Mouse (Mus musculus): Measurements from ENCODE around the gene Mfsd6. TPM values are rescaled to one million over a fixed set of nuclear protein-coding genes. Genes with fewer than 3 reads are reported as not detected.

Gene Mfsd6
- total and polyA plus RNA-seq, 3 experiments = 0.36 to 0.89 (median 0.47) TPM

- H3K36me3 ChIP-seq (replicated peaks in 1 of 2; ENCODE audit: control insufficient read depth in 1 of 2, insufficient read depth in 1 of 2, low read length in 1 of 2) = no peaks in the 10 kb centered on the region
- DNase-seq (ENCODE audit: extremely low read depth) = no peak
- no peaks in the 10 kb centered on the region for H3K27me3 ChIP-seq (replicated peaks)
- in situ Hi-C loops (cut with MboI; ENCODE audit: low pct_ligation_motif_present, low pct_unique_long_range_greater_than_20kb, low sequenced_read_pairs) = no loop called here
- H3K4me3 ChIP-seq (replicated peaks in 1 of 3; ENCODE audit: low read depth in 2 of 3, low read length in 2 of 3, poor library complexity in 1 of 3) = no peak overlapping the region
- H3K79me2 ChIP-seq (replicated peaks; ENCODE audit: control insufficient read depth, extremely low read depth, insufficient read depth, poor library complexity, severe bottlenecking) = no peaks in the 10 kb centered on the region
- no peak overlapping the region for H3K27ac ChIP-seq (ENCODE audit: insufficient read depth, low read depth)
- no peak overlapping the region for H3K9ac ChIP-seq (ENCODE audit: insufficient read depth, low read depth)
- H3K4me1 ChIP-seq (ENCODE audit: control insufficient read depth in 1 of 2, insufficient read depth in 2 of 2) = no peaks in the 10 kb centered on the region
- H3K4me2 ChIP-seq (ENCODE audit: insufficient read depth, low read depth, poor library complexity, severe bottlenecking) = no peak overlapping the region
- dilution Hi-C loops (cut with MboI; ENCODE audit: extremely low pct_ligation_motif_present, extremely low pct_unique_long_range_greater_than_20kb, low sequenced_read_pairs) = no loop called here
- H3K9me3 ChIP-seq (replicated peaks; ENCODE audit: low read length) = no peaks in the 10 kb centered on the region
- TF ChIP-seq IRF4 (IDR thresholded peaks at IDR 0.05; ENCODE audit: low read depth, low read length) (no peak), ZMIZ1 (IDR thresholded peaks at IDR 0.05; ENCODE audit: low read depth, low read length) (no peak), MAFK (IDR thresholded peaks at IDR 0.05; ENCODE audit: insufficient replicate concordance, low read length) (no peak), TCF12 (IDR thresholded peaks at IDR 0.05; ENCODE audit: low read depth, low read length) (no peak), ELF1 (IDR thresholded peaks at IDR 0.05; ENCODE audit: low read depth, low read length) (no peak), CHD1 (IDR thresholded peaks at IDR 0.05; ENCODE audit: low read depth, low read length) (no peak), MAZ (IDR thresholded peaks at IDR 0.05; ENCODE audit: low read depth, low read length) (no peak), UBTF (IDR thresholded peaks at IDR 0.05; ENCODE audit: low read depth, low read length) (no peak), MXI1 (IDR thresholded peaks at IDR 0.05; ENCODE audit: low read depth, low read length) (no peak), NELFE (IDR thresholded peaks at IDR 0.05; ENCODE audit: low read depth, low read length) (no peak), MEF2A (IDR thresholded peaks at IDR 0.05; ENCODE audit: borderline replicate concordance, low read depth, low read length) (no peak), SIN3A (IDR thresholded peaks at IDR 0.05; ENCODE audit: low read length) (no peak), MYC (IDR thresholded peaks at IDR 0.05; ENCODE audit: low read depth, low read length) (no peak), MAX (IDR thresholded peaks at IDR 0.05; ENCODE audit: low read length) (no peak), USF2 (conservative IDR thresholded peaks at IDR 0.05; ENCODE audit: low read depth, low read length) (no peak), SMC3 (IDR thresholded peaks at IDR 0.05; ENCODE audit: low read depth, low read length) (no peak), ETS1 (conservative IDR thresholded peaks at IDR 0.05; ENCODE audit: low read depth, low read length) (no peak)
Measured at GRCm38 (mm10) chr1:52663228-52663627, 64.0 kb downstream of the Mfsd6 start.

GRCm38 (mm10) chr1:52660765-52661164, 66.5 kb downstream of the Mfsd6 start:
- Histone ChIP-seq H3K79me2 (replicated peaks; ENCODE audit: control insufficient read depth, extremely low read depth, insufficient read depth, poor library complexity, severe bottlenecking) (no peaks in the 10 kb centered on the region), H3K4me1 (ENCODE audit: control insufficient read depth in 1 of 2, insufficient read depth in 2 of 2) (no peaks in the 10 kb centered on the region), H3K27ac (ENCODE audit: insufficient read depth, low read depth) (no peak overlapping the region), H3K4me3 (replicated peaks in 1 of 3; ENCODE audit: low read depth in 2 of 3, low read length in 2 of 3, poor library complexity in 1 of 3) (no peak overlapping the region), H3K4me2 (ENCODE audit: insufficient read depth, low read depth, poor library complexity, severe bottlenecking) (no peak overlapping the region), H3K9me3 (replicated peaks; ENCODE audit: low read length) (no peaks in the 10 kb centered on the region), H3K9ac (ENCODE audit: insufficient read depth, low read depth) (no peak overlapping the region), H3K36me3 (replicated peaks in 1 of 2; ENCODE audit: control insufficient read depth in 1 of 2, insufficient read depth in 1 of 2, low read length in 1 of 2) (no peaks in the 10 kb centered on the region), H3K27me3 (replicated peaks) (no peaks in the 10 kb centered on the region)
- dilution Hi-C loops (cut with MboI; ENCODE audit: extremely low pct_ligation_motif_present, extremely low pct_unique_long_range_greater_than_20kb, low sequenced_read_pairs) = no loop called here
- no peak for DNase-seq (ENCODE audit: extremely low read depth)
- in situ Hi-C loops (cut with MboI; ENCODE audit: low pct_ligation_motif_present, low pct_unique_long_range_greater_than_20kb, low sequenced_read_pairs) = no loop called here
- TF ChIP-seq CHD1 (IDR thresholded peaks at IDR 0.05; ENCODE audit: low read depth, low read length) = no peak
- no peak for TF ChIP-seq RCOR1 (conservative IDR thresholded peaks at IDR 0.05; ENCODE audit: low read depth, low read length)
- no peak for TF ChIP-seq MAFK (IDR thresholded peaks at IDR 0.05; ENCODE audit: insufficient replicate concordance, low read length)
- TF ChIP-seq JUND (conservative IDR thresholded peaks at IDR 0.05; ENCODE audit: low read depth, low read length) = no peak
- TF ChIP-seq ELF1 (IDR thresholded peaks at IDR 0.05; ENCODE audit: low read depth, low read length) = no peak
- no peak for TF ChIP-seq CHD2 (IDR thresholded peaks at IDR 0.05; ENCODE audit: low read length)
- no peak for TF ChIP-seq CTCF (conservative IDR thresholded peaks at IDR 0.05 in 1 of 2, IDR thresholded peaks at IDR 0.05 in 1 of 2; ENCODE audit: low read depth in 2 of 2, low read length in 2 of 2)
- TF ChIP-seq NRF1 (IDR thresholded peaks at IDR 0.05; ENCODE audit: low read depth, low read length) = no peak
- no peak for TF ChIP-seq JUN (IDR thresholded peaks at IDR 0.05; ENCODE audit: insufficient read depth, low read depth, low read length)
- no peak for TF ChIP-seq ZKSCAN1 (IDR thresholded peaks at IDR 0.05; ENCODE audit: borderline replicate concordance, low read depth, low read length)
- TF ChIP-seq UBTF (IDR thresholded peaks at IDR 0.05; ENCODE audit: low read depth, low read length) = no peak
- no peak for TF ChIP-seq MEF2A (IDR thresholded peaks at IDR 0.05; ENCODE audit: borderline replicate concordance, low read depth, low read length)
- no peak for TF ChIP-seq TCF12 (IDR thresholded peaks at IDR 0.05; ENCODE audit: low read depth, low read length)
- TF ChIP-seq RAD21 (IDR thresholded peaks at IDR 0.05; ENCODE audit: low read depth, low read length) = no peak
- TF ChIP-seq E2F4 (IDR thresholded peaks at IDR 0.05; ENCODE audit: insufficient replicate concordance, low read depth, low read length) = no peak
- TF ChIP-seq PAX5 (IDR thresholded peaks at IDR 0.05; ENCODE audit: low read length) = no peak
- TF ChIP-seq ZNF384 (IDR thresholded peaks at IDR 0.05; ENCODE audit: low read depth, low read length) = no peak
